Mouse (Mus musculus) induced T-regulatory cell, adult 2 months (primary cell): ENCODE results near the gene Cend1.

Source experiments
- DNase-seq: peaks from one replicate; pipeline ENCODE4 v3.0.0-alpha.2; 2012; ENCODE audit warnings: low read depth

Gene Cend1

GRCm38 (mm10) chr7:141392552-141393222 lies 36.6 kb downstream of the Cend1 start:
- peak; percentile 39 for DNase-seq

- peak; percentile 99 for DNase-seq
These were observed 37.4 kb downstream of the Cend1 start, which contains the start of gene Taldo1 for GRCm38 (mm10) chr7:141391625-141392551. TSS of gene Taldo1 (plus strand) at chr7:141392199.

DNA sequence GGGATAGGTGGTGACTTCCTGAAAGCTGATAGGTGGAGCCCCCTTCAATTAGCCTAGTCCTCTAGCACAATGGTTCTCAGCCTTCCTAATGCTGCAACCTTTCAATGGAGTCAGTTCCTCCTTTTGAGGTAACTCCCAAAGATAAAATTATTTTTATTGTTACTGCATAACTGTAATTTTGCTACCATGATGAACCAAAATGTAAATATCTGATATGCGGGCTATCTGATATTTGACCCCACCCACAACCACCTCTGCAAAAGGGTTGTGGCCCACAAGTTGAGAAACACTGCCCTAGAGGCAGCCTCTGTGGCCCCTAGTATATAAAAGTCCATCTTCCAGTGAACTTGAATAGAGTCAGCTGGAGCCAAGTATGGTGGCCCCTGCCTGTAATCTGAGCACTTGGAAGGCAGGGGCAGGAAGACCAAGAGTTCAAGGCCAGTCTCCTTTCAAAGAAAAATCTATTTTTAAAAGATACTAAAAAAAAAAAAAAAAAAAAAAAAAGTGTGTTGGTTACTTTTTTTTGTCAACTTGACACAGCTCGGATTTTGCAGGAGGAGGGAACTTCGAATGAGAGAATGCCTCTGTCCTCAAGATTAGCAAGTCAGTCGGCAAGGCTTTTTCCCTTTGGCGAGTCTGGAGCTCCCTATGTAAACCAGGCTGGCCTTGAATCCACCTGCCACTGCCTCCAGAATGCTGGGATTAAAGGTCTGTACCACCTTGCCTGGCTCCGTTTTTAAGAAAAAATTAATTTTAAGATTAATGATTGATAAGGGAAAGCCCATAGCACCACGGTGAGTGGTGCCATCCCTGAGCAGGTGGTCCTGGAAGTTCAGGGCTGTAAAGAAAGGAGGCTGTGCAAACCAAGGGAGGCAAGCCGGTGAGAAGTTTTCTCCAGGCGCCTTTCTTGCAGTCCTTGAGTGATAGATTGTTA lies 38.7 kb downstream of the Cend1 start:
- no peak for DNase-seq

DNA sequence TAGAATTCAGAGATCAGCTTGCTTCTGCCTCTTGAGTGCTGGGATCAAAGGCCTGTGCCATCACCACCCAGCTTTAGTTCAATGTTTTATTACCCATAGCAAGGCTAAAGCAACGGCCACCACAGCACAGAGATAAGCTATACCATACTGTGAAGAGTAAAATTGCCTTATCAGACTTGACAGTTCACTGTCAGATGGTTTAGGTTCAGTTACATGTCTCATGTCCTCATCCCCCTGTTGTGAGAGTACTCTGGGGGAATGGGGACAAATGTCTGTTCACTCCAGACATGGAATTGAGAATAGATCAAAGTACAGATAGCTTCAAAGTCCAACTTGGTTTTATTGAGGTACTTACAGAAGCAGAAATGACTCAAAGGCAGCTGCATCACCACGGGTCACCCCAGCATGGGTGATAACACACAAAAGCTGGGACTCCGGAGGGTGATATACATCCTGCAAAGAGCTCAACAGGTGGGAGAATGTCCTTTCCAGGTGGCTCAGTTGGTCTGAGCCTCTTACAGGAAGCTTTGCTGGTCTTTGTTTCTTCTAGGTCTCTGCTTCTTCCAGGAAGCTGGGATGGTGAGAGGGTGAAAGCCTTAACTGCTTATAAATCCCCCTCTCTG lies 40.7 kb downstream of the Cend1 start:
- no peak for DNase-seq

DNA sequence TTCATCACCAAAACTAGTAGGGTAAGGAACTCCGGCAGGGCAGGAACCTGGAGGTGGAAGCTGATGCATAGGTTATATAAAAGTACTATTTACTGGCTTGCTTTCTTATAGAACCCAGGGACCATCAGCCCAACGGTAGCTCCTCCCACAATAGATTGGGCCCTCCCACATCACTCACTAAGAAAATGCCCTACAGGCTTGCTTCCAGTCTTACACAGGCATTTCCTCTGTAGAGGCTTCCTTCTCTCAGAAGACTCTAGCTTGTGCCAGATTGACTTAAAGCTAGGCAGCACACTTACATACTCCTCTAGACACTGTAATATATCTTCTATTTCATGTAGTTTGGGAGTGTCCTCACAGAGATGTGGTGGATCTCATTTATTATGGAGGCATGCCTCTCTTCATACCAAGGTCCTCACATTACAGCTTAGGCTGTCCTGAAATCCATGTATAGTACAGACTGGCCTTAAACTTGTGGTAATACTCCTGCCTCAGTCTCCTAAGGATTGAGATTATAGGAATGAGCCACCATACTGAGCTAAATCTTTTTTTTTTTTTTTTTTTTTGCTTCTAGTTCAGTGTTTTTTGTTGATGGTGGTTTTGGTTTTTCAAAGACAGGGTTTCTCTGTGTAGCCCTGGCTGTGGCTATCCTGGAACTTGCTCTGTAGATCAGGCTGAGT lies 41.3 kb downstream of the Cend1 start:
- DNase-seq: peak; percentile 37

DNA sequence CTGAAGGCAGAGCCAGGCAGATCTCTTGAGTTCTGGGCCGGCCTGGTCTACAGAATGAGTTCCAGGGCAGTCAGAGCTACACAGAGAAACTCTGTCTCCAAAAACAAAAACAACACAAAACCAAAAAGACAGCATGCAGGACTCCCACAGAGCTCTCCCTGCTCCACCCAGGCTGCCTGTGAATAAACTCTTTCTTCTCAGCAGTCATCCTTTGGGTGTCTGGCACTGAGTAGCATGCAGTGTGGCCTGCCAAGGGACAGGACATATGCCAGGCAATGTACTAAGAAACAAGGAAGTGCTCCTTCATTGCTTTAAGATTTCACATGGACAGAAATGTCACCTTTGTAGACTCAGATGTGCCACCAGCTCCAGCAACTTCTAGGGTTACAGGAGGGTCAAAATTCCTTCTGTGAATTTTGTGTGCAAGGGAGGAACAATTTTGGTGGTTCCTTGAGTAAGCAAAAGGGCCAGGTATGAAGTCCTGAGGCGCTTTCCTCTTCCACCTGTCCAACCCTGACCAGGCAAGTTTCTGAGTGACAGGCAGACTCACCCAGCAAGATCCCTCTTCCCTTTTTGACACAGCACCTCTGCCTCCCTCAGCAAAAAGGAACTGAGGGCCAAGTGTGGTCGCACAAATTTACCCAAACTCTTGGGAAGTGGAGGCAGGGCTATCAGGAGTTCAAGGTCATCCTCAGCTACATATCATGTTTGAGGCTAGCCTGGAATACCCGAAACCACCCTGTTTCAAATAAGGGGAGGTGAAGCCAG lies 48.0 kb downstream of the Cend1 start:
- DNase-seq: no peak

DNA sequence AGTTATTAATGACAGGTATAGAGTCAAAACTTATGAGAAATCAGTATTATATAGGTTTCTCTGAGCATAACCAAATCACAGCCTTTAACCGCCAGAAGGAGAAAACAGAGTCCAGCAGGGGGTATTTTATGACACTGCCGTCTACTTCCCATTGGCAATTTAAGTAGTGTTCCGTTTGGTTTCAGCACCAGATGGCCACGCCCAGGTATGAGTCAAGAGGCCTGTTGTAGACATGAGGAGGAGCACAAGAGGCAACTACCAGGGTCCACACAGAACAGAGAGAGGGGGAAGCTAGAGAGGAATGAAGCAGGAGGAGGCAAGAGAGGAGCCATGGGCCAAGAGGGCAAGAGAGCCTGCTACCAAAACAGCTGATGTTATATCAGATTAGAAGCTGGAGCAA lies 49.7 kb downstream of the Cend1 start:
- DNase-seq: no peak
